10 mouse cellular contexts compared by ENCODE assay signal in genomic region chr13:21171156-21171530, GRCm38 (mm10). TPM values are rescaled to one million over a fixed set of nuclear protein-coding genes. Genes with fewer than 3 reads are reported as not detected.
A peak's percentile ranks its signal among the peaks of the same experiment; 100 is the strongest.
DNase-seq lines count a peak whose midpoint lies in the region; ATAC-seq and TF ChIP-seq lines count a peak whose summit lies in the region.
"Had no signal": no experiment of that assay in that cellular context is flagged by ENCODE, and none has a peak within 500 bp of the region (broad histone marks: within the 10 kb centered on the region; RNA-seq: fewer than 3 reads in every experiment).

No protein-coding gene starts in this region.

- no peak overlapping the region for H3K27ac ChIP-seq in embryonic facial prominence, embryonic 10.5 days (replicated peaks)
- H3K27ac ChIP-seq in intestine, embryonic 16.5 days (ENCODE audit: low read length) = peak overlapping the region; percentile 37; the same call in 1 of the 2 replicates
- 0 out of 2 replicates have a peak overlapping the region, but pooled peaks have one; percentile 9 for H3K27ac ChIP-seq in neural tube, embryonic 13.5 days (replicated peaks)

- H3K36me3 ChIP-seq in erythroblast, embryonic 14.5 days (ENCODE audit: control insufficient read depth) = no peaks in the 10 kb centered on the region
- no peaks in the 10 kb centered on the region for H3K36me3 ChIP-seq in C2C12 (ENCODE audit: control insufficient read depth, insufficient read depth)
- no peaks in the 10 kb centered on the region for H3K36me3 ChIP-seq in embryonic facial prominence, embryonic 10.5 days (replicated peaks)
- no peaks in the 10 kb centered on the region for H3K36me3 ChIP-seq in intestine, embryonic 16.5 days (ENCODE audit: control insufficient read depth, insufficient read depth, low read length)
- no peaks in the 10 kb centered on the region for H3K36me3 ChIP-seq in neural tube, embryonic 13.5 days

- H3K9ac ChIP-seq in intestine, embryonic 16.5 days (ENCODE audit: low read depth, low read length) = peak overlapping the region; percentile 51; the same call in 1 of the 2 replicates
- peak overlapping the region; percentile 55 for H3K9ac ChIP-seq in neural tube, embryonic 13.5 days

- ATAC-seq in erythroblast, adult 5-6 weeks (replicated peaks; ENCODE audit: low FRiP score, poor library complexity, severe bottlenecking) = no peak
- ATAC-seq in intestine, embryonic 16.5 days = no peak
- ATAC-seq in neural tube, embryonic 13.5 days (ENCODE audit: low read depth) = no peak

- H3K79me3 ChIP-seq in C2C12 (ENCODE audit: low read depth) = no peaks in the 10 kb centered on the region

- H3K79me2 ChIP-seq in C2C12 (ENCODE audit: control insufficient read depth, insufficient read depth) = no peaks in the 10 kb centered on the region

- H3K4me2 ChIP-seq in intestine, embryonic 16.5 days (ENCODE audit: low read depth, low read length) = peak overlapping the region; percentile 63
- H3K4me2 ChIP-seq in neural tube, embryonic 13.5 days = peak overlapping the region; percentile 61

- H3K4me3 ChIP-seq in erythroblast, embryonic 14.5 days (replicated peaks) = peak overlapping the region; percentile 64
- H3K4me3 ChIP-seq in C2C12 (ENCODE audit: insufficient read depth, poor library complexity, severe bottlenecking) = no peak overlapping the region
- peak overlapping the region; percentile 65 for H3K4me3 ChIP-seq in embryonic facial prominence, embryonic 10.5 days
- H3K4me3 ChIP-seq in intestine, embryonic 16.5 days (ENCODE audit: low read length) = peak overlapping the region; percentile 31; the same call in 1 of the 2 replicates
- H3K4me3 ChIP-seq in neural tube, embryonic 13.5 days = peak overlapping the region; percentile 49

- peak; percentile 56 for DNase-seq in embryonic facial prominence, embryonic 10.5 days (ENCODE audit: low spot score)
- no peak for DNase-seq in gastrocnemius, postnatal 10 days
- no peak for DNase-seq in spleen, adult 18-20 months

- TF ChIP-seq CTCF in C2C12 (IDR thresholded peaks at IDR 0.05; ENCODE audit: control insufficient read depth, insufficient read depth, insufficient read length) = no peak

- H3K9me3 ChIP-seq in erythroblast, embryonic 14.5 days (ENCODE audit: control insufficient read depth, low read length) = no peaks in the 10 kb centered on the region
- no peaks in the 10 kb centered on the region for H3K9me3 ChIP-seq in embryonic facial prominence, embryonic 10.5 days
- no peaks in the 10 kb centered on the region for H3K9me3 ChIP-seq in intestine, embryonic 16.5 days (ENCODE audit: control insufficient read depth, low read length)
- no peaks in the 10 kb centered on the region for H3K9me3 ChIP-seq in neural tube, embryonic 13.5 days

- WGBS in embryonic facial prominence, embryonic 10.5 days = 4% methylated on average over 15 of the region's 15 CpGs
- WGBS in intestine, embryonic 16.5 days = 20% methylated on average over 15 of the region's 15 CpGs
- 4% methylated on average over 15 of the region's 15 CpGs for WGBS in neural tube, embryonic 13.5 days

- peaks cover 9% of the 10 kb centered on the region for H3K27me3 ChIP-seq in erythroblast, embryonic 14.5 days (ENCODE audit: control insufficient read depth)
- no peaks in the 10 kb centered on the region for H3K27me3 ChIP-seq in C2C12 (ENCODE audit: control insufficient read depth, insufficient read depth, insufficient read length)
- no peaks in the 10 kb centered on the region for H3K27me3 ChIP-seq in embryonic facial prominence, embryonic 10.5 days (replicated peaks; ENCODE audit: low read depth, poor library complexity, severe bottlenecking)
- H3K27me3 ChIP-seq in intestine, embryonic 16.5 days (replicated peaks; ENCODE audit: control insufficient read depth, insufficient read depth, low read length) = no peaks in the 10 kb centered on the region
- no peaks in the 10 kb centered on the region for H3K27me3 ChIP-seq in neural tube, embryonic 13.5 days

- peak overlapping the region; percentile 29 for H3ac ChIP-seq in C2C12 (ENCODE audit: control insufficient read depth, insufficient read length, low read depth)

- H3K4me1 ChIP-seq in erythroblast, embryonic 14.5 days (ENCODE audit: control insufficient read depth) = peaks cover 62% of the 10 kb centered on the region
- H3K4me1 ChIP-seq in embryonic facial prominence, embryonic 10.5 days = peaks cover 22% of the 10 kb centered on the region
- peaks cover 7% of the 10 kb centered on the region for H3K4me1 ChIP-seq in intestine, embryonic 16.5 days (ENCODE audit: control insufficient read depth, insufficient read depth, low read length)
- peaks cover 32% of the 10 kb centered on the region for H3K4me1 ChIP-seq in neural tube, embryonic 13.5 days (replicated peaks)

TF ChIP-seq in C2C12, 6 proteins besides CTCF, POLR2A, EP300 and RAD21:
- TF ChIP-seq USF1 (IDR thresholded peaks at IDR 0.05; ENCODE audit: low read depth) (no peak), MYOG (IDR thresholded peaks at IDR 0.05; ENCODE audit: control insufficient read depth, extremely low read depth, insufficient read length) (no peak)

RNA-seq across cellular contexts. Expression of gene Trim27, which starts 8.1 kb away (rescaled TPM):
- polyA plus RNA-seq in erythroblast, embryonic 14.5 days (2012) = 7.6 and 8.7 TPM in 2 replicates
- 11.9 and 18.4 TPM in 2 replicates for total RNA-seq in erythroblast, adult 5-6 weeks (2015; ENCODE audit: low replicate concordance)
- 37.4 and 42.5 TPM in 2 replicates for total RNA-seq in erythroblast, adult 5-6 weeks (2017; ENCODE audit: low replicate concordance)
- polyA plus RNA-seq in C2C12 (2012; fragmentation: generic; extraction: Trizol) = 105 TPM
- 180 and 191 TPM in 2 replicates for polyA plus RNA-seq in embryonic facial prominence, embryonic 10.5 days (2016; fragmentation: Nextera tagmentation; extraction: Ambion mirVana)
- polyA plus RNA-seq in intestine, embryonic 16.5 days (2015; fragmentation: Nextera tagmentation; extraction: Ambion mirVana) = 119 and 122 TPM in 2 replicates
- 82.9 and 88.9 TPM in 2 replicates for polyA plus RNA-seq in neural tube, embryonic 13.5 days (2015; fragmentation: Nextera tagmentation; extraction: Ambion mirVana)
- total RNA-seq in gastrocnemius, postnatal 10 days (2021) = 10 to 100 TPM; 27.9 to 36.8 TPM

RNA-seq across cellular contexts. Expression of gene Olfr1368, which starts 25.5 kb away (rescaled TPM):
- not detected in 2 replicates for polyA plus RNA-seq in erythroblast, embryonic 14.5 days (2012)
- total RNA-seq in erythroblast, adult 5-6 weeks (2015; ENCODE audit: low replicate concordance) = not detected in 2 replicates
- not detected in 2 replicates for total RNA-seq in erythroblast, adult 5-6 weeks (2017; ENCODE audit: low replicate concordance)
- not detected for polyA plus RNA-seq in C2C12 (2012; fragmentation: generic; extraction: Trizol)
- polyA plus RNA-seq in embryonic facial prominence, embryonic 10.5 days (2016; fragmentation: Nextera tagmentation; extraction: Ambion mirVana) = not detected in 2 replicates
- polyA plus RNA-seq in intestine, embryonic 16.5 days (2015; fragmentation: Nextera tagmentation; extraction: Ambion mirVana) = not detected in 2 replicates
- polyA plus RNA-seq in neural tube, embryonic 13.5 days (2015; fragmentation: Nextera tagmentation; extraction: Ambion mirVana) = not detected in 2 replicates
- not detected for total RNA-seq in gastrocnemius, postnatal 10 days (2021)
- polyA plus RNA-seq: gonadal fat pad, adult 2 months; small intestine, adult 2 months had no signal

RNA-seq across cellular contexts. Expression of gene Olfr263, which starts 41.7 kb away (rescaled TPM):
- not detected in 2 replicates for polyA plus RNA-seq in erythroblast, embryonic 14.5 days (2012)
- total RNA-seq in erythroblast, adult 5-6 weeks (2015; ENCODE audit: low replicate concordance) = not detected in 2 replicates
- not detected in 2 replicates for total RNA-seq in erythroblast, adult 5-6 weeks (2017; ENCODE audit: low replicate concordance)
- not detected for polyA plus RNA-seq in C2C12 (2012; fragmentation: generic; extraction: Trizol)
- not detected in 2 replicates for polyA plus RNA-seq in embryonic facial prominence, embryonic 10.5 days (2016; fragmentation: Nextera tagmentation; extraction: Ambion mirVana)
- polyA plus RNA-seq in intestine, embryonic 16.5 days (2015; fragmentation: Nextera tagmentation; extraction: Ambion mirVana) = not detected in 2 replicates
- polyA plus RNA-seq in neural tube, embryonic 13.5 days (2015; fragmentation: Nextera tagmentation; extraction: Ambion mirVana) = not detected in 2 replicates
- total RNA-seq in gastrocnemius, postnatal 10 days (2021) = not detected
- polyA plus RNA-seq: gonadal fat pad, adult 2 months; small intestine, adult 2 months had no signal

RNA-seq across cellular contexts. Expression of gene Olfr1369-ps1, which starts 59.9 kb away (rescaled TPM):
- polyA plus RNA-seq in erythroblast, embryonic 14.5 days (2012) = not detected in 2 replicates
- total RNA-seq in erythroblast, adult 5-6 weeks (2015; ENCODE audit: low replicate concordance) = not detected in 2 replicates
- total RNA-seq in erythroblast, adult 5-6 weeks (2017; ENCODE audit: low replicate concordance) = not detected in 2 replicates
- not detected for polyA plus RNA-seq in C2C12 (2012; fragmentation: generic; extraction: Trizol)
- 0.04 and 0.09 TPM in 2 replicates for polyA plus RNA-seq in embryonic facial prominence, embryonic 10.5 days (2016; fragmentation: Nextera tagmentation; extraction: Ambion mirVana)
- 0.04 TPM in 1 of 2 replicates, not detected in the other for polyA plus RNA-seq in intestine, embryonic 16.5 days (2015; fragmentation: Nextera tagmentation; extraction: Ambion mirVana)
- not detected in 2 replicates for polyA plus RNA-seq in neural tube, embryonic 13.5 days (2015; fragmentation: Nextera tagmentation; extraction: Ambion mirVana)
- not detected for total RNA-seq in gastrocnemius, postnatal 10 days (2021)
- polyA plus RNA-seq: gonadal fat pad, adult 2 months; small intestine, adult 2 months had no signal
